Mouse (Mus musculus) small intestine, adult 2 months (tissue): Measurements from ENCODE around the gene Slc35f4. TPM values are rescaled to one million over a fixed set of nuclear protein-coding genes. Genes with fewer than 3 reads are reported as not detected.

Experiments
- H3K27ac ChIP-seq: fragments of 200-500 bp; 2 replicates; pipeline ENCODE4 v1.5.1; 2012; ENCODE audit warnings: low read depth, low read length, control low read depth, inconsistent platforms; ENCODE audit not compliant: insufficient read depth
- H3K27me3 ChIP-seq: fragments of 200-500 bp; 2 replicates; pipeline ENCODE4 v1.6.1; 2012; ENCODE audit warnings: mild to moderate bottlenecking, moderate library complexity, low read length, inconsistent platforms; ENCODE audit not compliant: control insufficient read depth, insufficient read depth
- H3K36me3 ChIP-seq: fragments of 200-500 bp; 2 replicates; pipeline ENCODE4 v1.6.1; 2012; ENCODE audit warnings: mild to moderate bottlenecking, low read length, control low read depth, inconsistent platforms; ENCODE audit not compliant: control insufficient read depth, insufficient read depth
- H3K4me1 ChIP-seq: fragments of 200-500 bp; 2 replicates; pipeline ENCODE4 v1.6.1; 2012; ENCODE audit warnings: low read length, inconsistent platforms, mixed read lengths; ENCODE audit not compliant: control insufficient read depth, insufficient read depth, insufficient read length
- H3K4me3 ChIP-seq: fragments of 200-500 bp; 2 replicates; pipeline ENCODE4 v1.5.1; 2012; ENCODE audit warnings: low read depth, mild to moderate bottlenecking, control low read depth, inconsistent platforms, low read length, moderate library complexity
- CTCF ChIP-seq: fragments of 200-500 bp; IDR thresholded peaks from 2 replicates; pipeline ENCODE4 v1.5.1; 2012; ENCODE audit warnings: low read depth, mild to moderate bottlenecking, control low read depth, inconsistent platforms, low read length, moderate library complexity, mixed read lengths; ENCODE audit not compliant: insufficient replicate concordance, insufficient read length; ENCODE audit errors: extremely low read depth
- POLR2A ChIP-seq: fragments of 200-500 bp; IDR thresholded peaks from 2 replicates; pipeline ENCODE4 v1.6.1; 2012; ENCODE audit warnings: low read depth, mild to moderate bottlenecking, control low read depth, inconsistent platforms, low read length, moderate library complexity
- WGBS: fragments of 180-500 bp; shearing (Covaris S2); methylation state at CpG from one replicate; pipeline ENCODE4 v1.1.7; 2018; 5-methylcytosine and 5-hydroxymethylcytosine counted together
- polyA plus RNA-seq: library from polyadenylated mRNA; depleted of rRNA; stranded (reverse); fragments of >200 nt; gene quantifications from 2 replicates; pipeline ENCODE4 v1.2.3, GENCODE M21; 2012; rRNA removed

The Slc35f4 gene
- not detected in 2 replicates for polyA plus RNA-seq

GRCm38 (mm10) chr14:49525931-49526291 is at the start of gene Slc35f4:
TSS of gene Slc35f4 (minus strand) at chr14:49526046.
- Histone ChIP-seq H3K36me3 (no peaks in the 10 kb centered on the region), H3K27me3 (peaks cover 7% of the 10 kb centered on the region; the same call in 1 of the 2 replicates), H3K4me1 (no peaks in the 10 kb centered on the region), H3K27ac (no peak within 1 kb of the TSS), H3K4me3 (no peak within 1 kb of the TSS)
- WGBS, result 17% methylated on average over 6 of the region's 6 CpGs
- TF ChIP-seq CTCF (no peak), POLR2A (no peak)

DNA sequence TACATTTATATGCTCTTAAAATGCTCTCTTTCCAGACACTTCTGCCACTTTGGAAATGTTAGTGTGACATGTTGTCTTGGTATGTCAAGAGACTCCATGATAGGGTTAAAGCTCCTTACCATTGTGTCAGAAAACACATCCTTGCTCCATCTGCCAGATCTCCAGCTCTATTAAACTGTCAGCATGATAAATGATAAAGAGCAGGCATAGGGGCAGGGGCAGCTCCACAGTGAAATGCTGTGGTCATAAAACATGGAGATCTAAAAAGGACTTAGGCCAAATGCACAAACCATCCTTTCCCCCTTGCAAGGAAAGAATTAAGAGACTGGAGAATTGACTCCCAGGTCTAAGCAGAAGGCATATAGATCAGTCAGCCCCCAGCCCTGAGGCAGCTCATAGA is 42.5 kb upstream of the Slc35f4 start:
- Histone ChIP-seq H3K4me1 (no peaks in the 10 kb centered on the region), H3K4me3 (no peak overlapping the region), H3K27me3 (no peaks in the 10 kb centered on the region), H3K27ac (no peak overlapping the region), H3K36me3 (no peaks in the 10 kb centered on the region)
- TF ChIP-seq POLR2A, result no peak
- no peak for TF ChIP-seq CTCF

- 60% methylated on average over 2 of the region's 2 CpGs for WGBS
- Histone ChIP-seq H3K4me3 (no peak overlapping the region), H3K27me3 (no peaks in the 10 kb centered on the region), H3K36me3 (no peaks in the 10 kb centered on the region), H3K27ac (no peak overlapping the region), H3K4me1 (no peaks in the 10 kb centered on the region)
- TF ChIP-seq POLR2A (no peak), CTCF (no peak)
These were observed 34.9 kb upstream of the Slc35f4 start for GRCm38 (mm10) chr14:49560706-49561105.

DNA sequence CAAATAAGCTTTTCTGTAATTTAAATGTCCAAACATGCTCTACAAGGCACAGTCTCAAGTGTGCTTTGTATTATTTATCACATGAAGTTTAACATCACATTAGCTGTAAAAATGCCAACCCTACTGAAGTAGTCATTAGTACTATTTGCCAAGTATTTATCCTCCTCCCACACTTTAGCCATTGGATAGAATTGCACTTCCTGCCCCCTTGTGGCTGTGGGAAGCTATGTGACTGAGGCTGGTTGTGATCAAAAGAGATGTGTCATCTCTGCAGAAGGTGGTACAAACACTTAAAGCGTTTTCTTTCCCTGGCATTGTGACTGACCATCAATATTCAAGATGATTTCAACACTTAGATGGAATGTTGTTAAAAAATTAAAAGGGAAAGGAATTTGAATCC is 14.3 kb upstream of the Slc35f4 start:
- H3K27ac ChIP-seq, result no peak overlapping the region
- TF ChIP-seq CTCF (no peak), POLR2A (no peak)
- WGBS, result 23% methylated on average over 1 of the region's 1 CpGs
- no peaks in the 10 kb centered on the region for H3K27me3 ChIP-seq
- no peaks in the 10 kb centered on the region for H3K4me1 ChIP-seq
- H3K4me3 ChIP-seq, result no peak overlapping the region
- no peaks in the 10 kb centered on the region for H3K36me3 ChIP-seq

GRCm38 (mm10) chr14:49525176-49525930 is 493 bp downstream of the Slc35f4 start:
- no peak overlapping the region for H3K4me3 ChIP-seq

GRCm38 (mm10) chr14:49524665-49525064 is 1.2 kb downstream of the Slc35f4 start:
- H3K27me3 ChIP-seq, result peaks cover 7% of the 10 kb centered on the region; the same call in 1 of the 2 replicates
- 60% methylated on average over 8 of the region's 8 CpGs for WGBS
- H3K27ac ChIP-seq, result no peak overlapping the region
- TF ChIP-seq CTCF, result no peak
- no peak for TF ChIP-seq POLR2A
- H3K4me1 ChIP-seq, result no peaks in the 10 kb centered on the region
- no peaks in the 10 kb centered on the region for H3K36me3 ChIP-seq
- H3K4me3 ChIP-seq, result no peak overlapping the region

More at GRCm38 (mm10) chr14:49525176-49525930, 493 bp downstream of the Slc35f4 start:
- H3K4me1 ChIP-seq, result no peaks in the 10 kb centered on the region
- peaks cover 7% of the 10 kb centered on the region; the same call in 1 of the 2 replicates for H3K27me3 ChIP-seq
- no peak overlapping the region for H3K27ac ChIP-seq
- no peaks in the 10 kb centered on the region for H3K36me3 ChIP-seq
- WGBS, result 2% methylated on average over 63 of the region's 63 CpGs
- no peak for TF ChIP-seq POLR2A
- TF ChIP-seq CTCF, result no peak

DNA sequence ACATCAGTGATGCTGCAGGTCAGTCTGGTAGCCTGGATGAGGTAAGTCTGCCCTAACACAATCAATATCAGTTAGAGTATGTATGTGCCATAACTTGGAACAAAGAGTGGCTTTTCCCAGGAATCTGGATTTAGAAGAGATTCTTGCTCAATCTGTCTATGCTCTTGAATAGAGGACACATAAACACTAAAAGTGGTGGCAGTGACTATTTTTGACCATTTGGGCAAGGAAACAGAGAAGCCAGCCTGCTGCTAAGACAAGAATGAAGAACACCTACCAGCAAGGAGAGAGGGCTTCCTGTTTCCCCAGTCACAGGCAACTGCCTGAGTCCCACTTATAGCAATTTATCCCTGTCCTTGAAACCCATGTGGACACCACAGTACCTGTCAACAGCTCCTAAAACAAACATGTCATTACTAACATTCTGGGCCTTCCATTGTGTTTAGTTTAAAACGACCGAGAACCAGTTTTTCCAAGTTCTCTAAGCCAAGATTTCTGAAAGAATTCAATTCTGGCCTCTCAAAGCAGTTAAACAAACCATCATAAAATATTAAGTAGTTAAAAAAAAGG is 10.7 kb downstream of the Slc35f4 start:
- H3K27me3 ChIP-seq, result no peaks in the 10 kb centered on the region
- H3K36me3 ChIP-seq, result no peaks in the 10 kb centered on the region
- no peak for TF ChIP-seq POLR2A
- TF ChIP-seq CTCF, result no peak
- H3K27ac ChIP-seq, result no peak overlapping the region
- 30% methylated on average over 2 of the region's 2 CpGs for WGBS
- H3K4me3 ChIP-seq, result no peak overlapping the region
- no peaks in the 10 kb centered on the region for H3K4me1 ChIP-seq
